Mouse (Mus musculus) erythroblast, embryonic 14.5 days (primary cell): ENCODE results near the gene Sh3d19. TPM values are rescaled to one million over a fixed set of nuclear protein-coding genes. Genes with fewer than 3 reads are reported as not detected.

Experiments
- H3K27me3 ChIP-seq: 2 replicates; pipeline ENCODE4 v1.6.1; 2012; ENCODE audit warnings: inconsistent platforms; ENCODE audit not compliant: control insufficient read depth
- H3K36me3 ChIP-seq: 2 replicates; pipeline ENCODE4 v1.6.1; 2012; ENCODE audit warnings: mild to moderate bottlenecking, inconsistent platforms; ENCODE audit not compliant: control insufficient read depth
- H3K4me1 ChIP-seq: 2 replicates; pipeline ENCODE4 v1.6.1; 2012; ENCODE audit warnings: inconsistent platforms; ENCODE audit not compliant: control insufficient read depth
- H3K4me3 ChIP-seq: replicated peaks from 2 replicates; pipeline ENCODE3; 2012; ENCODE audit warnings: moderate library complexity, mild to moderate bottlenecking, inconsistent platforms
- H3K9me3 ChIP-seq: 2 replicates; pipeline ENCODE4 v1.6.1; 2012; ENCODE audit warnings: low read length, inconsistent platforms, mixed read lengths; ENCODE audit not compliant: control insufficient read depth
- GATA1 ChIP-seq: IDR thresholded peaks from 2 replicates; pipeline ENCODE4 v1.6.1; 2012; ENCODE audit warnings: low read length, inconsistent platforms, mixed read lengths
- TAL1 ChIP-seq: IDR thresholded peaks from 3 replicates; pipeline ENCODE4 v1.6.1; 2012; ENCODE audit warnings: low read length, inconsistent platforms, mixed read lengths
- polyA plus RNA-seq: library from polyadenylated mRNA; stranded (reverse); fragments of >175 nt; gene quantifications from 2 replicates; pipeline ENCODE4 v1.2.3, GENCODE M21; 2012

The Sh3d19 gene
- polyA plus RNA-seq, 1 experiment = 0.37 TPM

GRCm38 (mm10) chr3:86149521-86149920 is 178.6 kb downstream of the Sh3d19 start:
- Histone ChIP-seq H3K9me3 (no peaks in the 10 kb centered on the region), H3K36me3 (no peaks in the 10 kb centered on the region; the same call in 1 of the 2 replicates), H3K4me1 (no peaks in the 10 kb centered on the region), H3K4me3 (peak overlapping the region; percentile 36), H3K27me3 (no peaks in the 10 kb centered on the region)
- TF ChIP-seq TAL1 (no peak), GATA1 (no peak)

- Histone ChIP-seq H3K4me3 (no peak overlapping the region), H3K9me3 (no peaks in the 10 kb centered on the region), H3K27me3 (peaks cover 3% of the 10 kb centered on the region; the same call in 1 of the 2 replicates), H3K36me3 (no peaks in the 10 kb centered on the region), H3K4me1 (no peaks in the 10 kb centered on the region; the same call in 1 of the 2 replicates)
- no peak for TF ChIP-seq GATA1
- no peak for TF ChIP-seq TAL1
These were observed 198.0 kb downstream of the Sh3d19 start for GRCm38 (mm10) chr3:86168841-86169425.

- no peaks in the 10 kb centered on the region for H3K9me3 ChIP-seq
- TF ChIP-seq GATA1 (no peak), TAL1 (no peak)
- H3K36me3 ChIP-seq = no peaks in the 10 kb centered on the region
- H3K4me3 ChIP-seq = no peak overlapping the region
- H3K27me3 ChIP-seq = no peaks in the 10 kb centered on the region
- H3K4me1 ChIP-seq = no peaks in the 10 kb centered on the region
These were observed 208.8 kb downstream of the Sh3d19 start for GRCm38 (mm10) chr3:86179714-86180113.

Other genes starting within 250 kb of the Sh3d19 start
- gene Fam160a1, start 153.8 kb upstream of the Sh3d19 start, polyA plus RNA-seq = 0.07 TPM in 2 replicates
- 0.01 TPM in 1 of 2 replicates, not detected in the other for gene Glt28d2, start 83.6 kb upstream of the Sh3d19 start, polyA plus RNA-seq
- 0.03 TPM in 1 of 2 replicates, not detected in the other for gene Gm37240, start 83.6 kb upstream of the Sh3d19 start, polyA plus RNA-seq
- not detected in 2 replicates for gene Prss48, start 31.4 kb downstream of the Sh3d19 start, polyA plus RNA-seq
- 20.8 and 31.3 TPM in 2 replicates for gene Rps3a1, start 171.6 kb downstream of the Sh3d19 start, polyA plus RNA-seq